Mouse (Mus musculus): Measurements from ENCODE around the gene Dip2b.

Gene Dip2b

DNA sequence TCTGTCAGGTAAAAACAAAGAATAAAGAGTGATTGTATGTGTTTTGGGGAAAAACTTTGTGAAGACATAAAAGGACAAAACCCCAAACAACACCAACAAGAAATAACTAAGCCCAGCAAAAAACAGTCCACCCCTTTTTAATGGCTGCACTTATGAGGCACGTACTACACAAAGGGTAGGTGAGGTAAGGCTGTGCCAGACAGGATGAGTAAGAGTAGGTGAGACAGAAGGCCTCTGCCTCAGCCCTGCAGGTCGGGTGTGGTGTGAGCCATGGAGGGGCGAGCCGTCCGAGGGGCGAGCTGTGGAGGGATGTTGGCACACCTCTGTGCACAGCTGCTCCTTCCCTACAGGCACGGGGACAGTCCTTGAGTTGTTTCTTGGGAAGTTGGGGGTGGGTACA lies 12.5 kb downstream of the Dip2b start:
- no peak for DNase-seq (ENCODE audit: low spot score)

DNA sequence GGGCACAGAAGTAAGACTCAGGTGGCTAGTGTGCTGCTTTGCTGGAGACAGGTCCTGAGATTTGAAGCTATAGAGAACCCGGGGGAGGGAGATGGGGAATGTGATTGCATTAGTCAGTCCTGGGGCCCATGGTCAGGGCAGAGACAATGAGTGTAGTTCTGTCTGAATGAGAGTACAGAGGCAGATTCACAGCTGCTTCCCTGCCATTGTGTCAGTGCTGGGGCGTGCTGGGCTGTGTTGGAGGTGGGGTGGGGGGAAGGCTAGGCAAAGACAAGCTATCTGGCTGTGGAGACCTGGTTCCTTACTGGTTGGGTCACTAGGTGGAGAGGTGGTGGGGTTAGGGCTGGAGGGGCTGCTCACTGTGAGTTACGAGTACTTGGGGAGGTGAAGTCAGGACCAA lies 14.3 kb downstream of the Dip2b start:
- no peak for DNase-seq (ENCODE audit: low spot score)

DNA sequence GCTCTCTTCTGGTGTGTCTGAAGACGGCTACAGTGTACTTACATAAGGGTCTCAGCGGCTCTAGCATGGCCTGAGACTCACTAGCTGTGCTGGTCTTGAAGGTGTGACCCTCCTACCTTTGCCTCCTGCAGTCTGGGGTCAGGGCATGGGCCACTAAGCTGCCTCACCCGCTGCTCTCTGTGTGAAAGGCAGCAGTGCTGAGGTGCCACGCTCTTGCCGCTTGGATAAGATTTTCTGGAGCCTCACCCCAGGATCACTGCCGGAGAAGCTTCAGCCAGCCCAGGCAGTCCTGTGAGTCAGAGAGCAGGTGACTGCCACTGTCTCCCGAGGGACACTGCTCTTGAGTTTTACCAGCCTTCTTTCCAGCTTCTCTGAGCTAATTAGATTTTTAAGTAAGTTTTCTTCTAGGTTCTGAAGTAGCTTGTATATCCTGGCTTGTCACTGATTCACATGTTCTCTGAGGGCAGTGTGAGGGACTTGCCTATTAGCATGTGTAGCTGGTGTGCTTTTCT lies 18.0 kb downstream of the Dip2b start:
- no peak for DNase-seq (ENCODE audit: low spot score)

DNA sequence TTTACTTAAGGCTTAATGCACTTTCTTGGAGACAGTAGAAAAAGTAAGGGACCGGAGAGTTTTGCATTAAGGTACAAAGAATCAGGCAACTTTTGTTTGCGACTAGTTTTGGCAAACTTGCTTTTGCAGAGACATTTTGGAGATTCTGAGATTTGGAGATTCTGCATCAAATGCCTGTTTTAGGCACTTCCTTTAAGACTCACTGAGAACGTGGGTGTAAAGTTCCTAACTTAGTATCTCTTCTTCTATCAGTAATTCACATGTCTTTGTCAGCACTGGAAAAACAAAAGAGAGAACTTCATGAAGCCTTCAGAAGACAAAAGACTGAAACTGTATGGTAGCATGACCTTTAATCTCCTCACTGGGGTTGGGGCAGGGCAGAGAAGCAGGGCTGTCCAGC lies 19.2 kb downstream of the Dip2b start:
- no peak for DNase-seq (ENCODE audit: low spot score)

DNA sequence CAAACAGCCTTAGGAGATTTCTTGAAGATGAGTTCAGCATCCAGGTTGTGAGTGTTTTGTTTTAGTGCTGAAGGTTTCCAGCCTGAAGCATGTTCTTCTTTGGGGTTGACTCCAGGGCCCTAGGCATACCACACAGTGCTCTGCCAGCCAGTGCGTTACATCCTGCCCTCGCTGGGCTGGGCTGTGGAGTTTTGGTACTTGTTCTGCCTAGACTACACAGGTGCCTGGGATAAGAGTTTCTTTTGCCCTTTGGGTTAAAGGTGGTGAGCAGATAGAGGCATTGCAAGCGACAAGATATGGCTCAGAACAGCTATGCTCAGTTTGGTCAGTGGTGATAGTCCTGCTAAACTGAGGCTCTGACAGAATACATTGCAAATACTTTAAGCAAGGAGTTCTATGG lies 19.7 kb downstream of the Dip2b start:
- no peak for DNase-seq (ENCODE audit: low spot score)

DNA sequence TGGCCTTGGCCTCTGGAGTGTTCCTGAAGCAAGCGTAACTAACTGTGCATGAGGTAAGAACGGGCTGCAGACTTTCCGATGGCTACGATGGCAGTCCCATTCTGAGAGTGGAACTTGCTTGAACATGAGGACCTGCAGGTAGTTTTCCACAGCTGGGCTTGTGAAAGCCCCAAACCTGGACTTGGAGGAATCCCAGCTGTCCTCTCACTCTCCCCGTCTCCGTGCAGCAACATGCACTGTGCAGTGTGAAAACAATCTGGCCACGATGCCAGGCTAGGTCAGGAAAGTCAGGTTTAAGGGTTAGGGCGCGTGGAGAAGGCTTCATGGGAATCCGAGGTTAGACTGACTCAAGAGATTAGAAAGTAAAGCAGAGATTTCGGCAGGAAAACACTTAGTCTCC lies 20.4 kb downstream of the Dip2b start:
- DNase-seq (ENCODE audit: low spot score), result no peak

DNA sequence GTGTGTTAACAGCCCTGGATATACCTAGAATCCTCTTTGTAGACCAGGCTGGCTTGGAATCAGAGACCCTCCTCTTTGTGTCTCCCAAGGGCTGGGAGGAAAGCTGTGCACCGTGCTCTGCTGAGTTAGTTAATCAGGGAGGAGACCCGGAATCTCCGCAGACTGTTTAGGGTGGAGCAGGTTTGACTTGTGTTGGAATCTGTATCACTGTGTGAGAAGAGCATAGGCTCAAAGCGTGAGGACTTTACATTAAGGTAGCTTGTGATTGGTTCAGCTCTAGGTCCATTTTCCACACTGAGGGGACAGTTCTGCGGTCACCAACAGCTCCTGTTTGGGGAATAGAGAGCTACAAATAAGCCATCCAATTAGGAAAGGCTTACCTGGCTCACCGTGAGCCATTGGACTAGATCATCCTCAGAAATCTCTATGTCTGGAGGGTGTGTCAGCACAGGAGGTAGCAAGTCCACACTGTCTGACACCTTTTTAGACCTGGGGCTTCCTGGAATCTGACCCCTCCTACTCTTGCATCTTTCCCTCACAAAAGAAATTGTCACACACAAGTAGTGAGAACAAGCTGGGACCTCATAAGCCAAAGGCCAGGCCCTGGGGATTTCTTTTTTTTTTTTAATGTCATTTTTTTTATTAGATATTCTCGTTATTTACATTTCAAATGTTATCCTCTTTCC lies 21.3 kb downstream of the Dip2b start:
- no peak for DNase-seq (ENCODE audit: low spot score)

DNA sequence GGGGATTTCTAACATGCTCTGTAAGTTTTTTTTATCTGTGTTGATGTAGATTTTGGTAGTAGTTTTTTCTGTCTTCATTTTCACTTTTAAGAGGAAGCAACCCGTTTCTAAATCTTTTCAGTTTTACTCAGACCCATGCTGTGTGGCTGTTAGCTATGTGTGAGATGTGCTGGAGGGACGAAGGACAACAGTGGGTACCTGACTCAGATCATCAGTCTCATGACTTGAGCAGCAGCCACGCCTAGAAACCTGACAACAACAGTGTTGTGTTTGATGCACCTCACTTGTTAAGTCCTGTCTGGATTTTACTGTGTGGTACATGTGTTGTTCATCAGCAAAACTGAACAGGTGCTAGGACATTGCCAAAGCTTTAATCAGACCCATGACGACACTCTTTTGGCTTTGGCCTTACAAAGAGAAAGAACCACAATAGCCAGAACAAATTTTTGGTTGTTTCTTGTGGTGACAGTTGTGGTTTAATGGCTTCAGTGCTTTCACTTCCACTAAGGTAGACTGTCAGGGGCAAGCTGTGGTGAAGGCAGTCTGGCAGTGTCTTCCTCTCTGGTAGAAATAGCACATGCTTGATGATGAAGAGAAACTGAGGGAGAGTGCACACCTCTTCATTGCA lies 22.2 kb downstream of the Dip2b start:
- DNase-seq (ENCODE audit: low spot score), result no peak

DNA sequence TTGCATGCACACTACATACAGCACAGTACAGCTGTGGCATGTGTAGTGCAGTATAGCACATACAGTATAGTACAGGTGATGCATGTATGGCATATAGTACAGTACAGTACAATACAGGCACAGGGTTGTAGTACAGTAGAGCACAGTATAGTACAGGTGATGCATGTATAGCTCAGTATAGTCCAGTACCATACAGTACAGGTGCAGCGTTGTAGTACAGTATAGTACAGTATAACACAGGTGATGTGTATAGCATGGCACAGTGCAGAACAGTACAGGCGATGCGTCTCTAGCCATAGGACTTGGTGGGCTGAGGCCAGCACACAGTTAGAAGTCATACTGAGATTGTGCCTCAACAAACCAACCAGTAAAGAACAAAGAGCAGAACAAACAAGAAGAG lies 22.9 kb downstream of the Dip2b start:
- DNase-seq (ENCODE audit: low spot score), result no peak

DNA sequence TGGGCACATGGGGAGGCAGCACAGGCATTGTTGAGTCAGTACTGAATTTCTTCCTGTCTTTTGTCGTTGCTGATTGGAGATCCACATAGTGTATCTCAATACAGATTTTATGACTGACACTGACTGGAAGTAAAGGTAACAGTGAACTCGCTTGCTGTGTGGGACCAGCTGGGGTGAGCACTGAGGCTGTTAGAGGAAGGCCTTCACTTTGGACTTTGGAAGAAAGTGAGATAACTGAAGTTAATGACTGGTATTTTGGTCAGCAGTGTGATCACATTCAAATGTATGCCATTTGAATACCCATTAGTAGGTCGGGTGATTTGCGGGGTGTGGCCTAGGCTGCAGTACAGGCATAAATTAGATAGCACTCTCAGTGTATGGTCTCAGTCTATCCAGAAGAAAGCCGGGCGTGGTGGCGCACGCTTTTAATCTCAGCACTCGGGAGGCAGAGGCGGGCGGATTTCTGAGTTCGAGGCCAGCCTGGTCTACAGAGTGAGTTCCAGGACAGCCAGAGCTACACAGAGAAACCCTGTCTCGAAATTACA lies 24.8 kb downstream of the Dip2b start:
- DNase-seq (ENCODE audit: low spot score), result no peak

DNA sequence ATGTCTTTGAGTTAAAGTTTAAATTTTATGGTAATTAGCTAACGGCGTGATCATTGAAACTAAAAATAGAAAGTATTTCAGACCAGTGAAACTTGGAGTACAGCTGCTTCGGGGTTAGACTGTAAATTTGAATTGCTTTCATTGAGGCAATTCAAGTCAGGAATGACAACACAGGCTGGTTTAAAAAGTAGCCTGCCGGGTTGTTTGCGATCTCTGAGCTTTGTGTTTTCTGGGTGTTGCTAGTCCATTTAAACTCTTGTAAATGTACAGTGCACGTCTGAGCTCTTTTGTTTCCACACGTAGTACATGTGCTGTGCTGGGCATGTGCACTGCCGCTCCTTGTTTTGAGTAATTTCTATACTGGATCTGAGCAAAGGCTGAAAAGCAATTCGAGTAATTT lies 28.2 kb downstream of the Dip2b start:
- no peak for DNase-seq (ENCODE audit: low spot score)

DNA sequence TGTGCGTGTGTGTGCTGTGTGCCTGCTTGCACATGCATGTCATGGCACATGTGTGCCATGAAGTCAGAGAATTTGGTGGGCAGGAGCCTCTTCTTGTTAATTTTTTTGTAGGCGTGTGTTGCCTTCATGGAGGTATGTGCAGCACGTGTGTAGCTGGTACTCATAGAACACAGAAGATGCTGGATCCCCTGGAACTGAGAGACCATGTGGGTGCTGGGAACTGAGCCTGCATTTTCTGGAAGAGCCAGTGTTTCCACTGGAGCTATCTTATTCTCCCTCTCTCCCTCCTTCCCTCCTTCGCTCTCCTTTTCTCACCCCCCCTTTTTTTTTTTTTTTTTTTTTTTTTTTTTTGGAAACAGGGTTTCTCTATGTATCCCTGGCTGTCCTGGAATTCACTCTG lies 30.6 kb downstream of the Dip2b start:
- DNase-seq (ENCODE audit: low spot score), result no peak

DNA sequence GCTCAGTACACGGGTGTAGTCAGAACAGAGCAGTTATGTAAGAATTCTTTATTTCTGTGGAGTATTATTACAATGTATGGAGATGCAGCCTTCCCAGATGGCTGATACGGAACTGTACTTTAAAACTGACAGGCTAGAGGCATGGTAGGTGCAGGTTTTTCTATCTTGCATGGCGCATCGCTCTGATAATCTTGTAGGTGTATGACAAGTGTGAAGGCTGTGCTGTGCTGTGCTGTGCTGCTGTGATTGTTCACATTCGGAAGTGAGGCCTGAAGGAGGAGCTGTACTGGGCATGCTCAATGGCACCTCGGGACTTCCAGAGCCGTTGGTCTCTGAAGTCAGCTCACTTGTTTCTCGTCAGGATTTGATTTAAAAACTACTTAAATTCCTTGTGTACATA lies 31.6 kb downstream of the Dip2b start:
- DNase-seq (ENCODE audit: low spot score), result no peak

DNA sequence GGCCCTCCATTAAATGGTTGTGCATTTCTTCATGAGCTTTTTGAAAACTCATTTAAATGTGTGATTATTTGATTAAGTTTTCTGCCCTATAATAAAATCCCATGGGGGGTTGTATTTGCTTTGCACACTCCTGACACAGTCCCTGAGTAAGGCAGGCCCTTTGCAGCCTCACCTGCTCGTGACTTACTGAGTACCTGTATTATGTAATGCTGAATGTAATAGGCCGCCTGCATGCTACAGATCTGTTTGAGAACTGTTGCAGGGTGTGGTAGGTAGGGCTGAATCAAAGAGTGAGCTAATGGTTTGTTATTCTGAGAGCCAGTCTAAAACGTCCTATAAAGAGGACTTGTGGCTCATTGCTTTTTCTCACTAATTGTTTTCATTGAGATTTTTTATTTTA lies 33.4 kb downstream of the Dip2b start:
- DNase-seq (ENCODE audit: low spot score), result peak; percentile 69

DNA sequence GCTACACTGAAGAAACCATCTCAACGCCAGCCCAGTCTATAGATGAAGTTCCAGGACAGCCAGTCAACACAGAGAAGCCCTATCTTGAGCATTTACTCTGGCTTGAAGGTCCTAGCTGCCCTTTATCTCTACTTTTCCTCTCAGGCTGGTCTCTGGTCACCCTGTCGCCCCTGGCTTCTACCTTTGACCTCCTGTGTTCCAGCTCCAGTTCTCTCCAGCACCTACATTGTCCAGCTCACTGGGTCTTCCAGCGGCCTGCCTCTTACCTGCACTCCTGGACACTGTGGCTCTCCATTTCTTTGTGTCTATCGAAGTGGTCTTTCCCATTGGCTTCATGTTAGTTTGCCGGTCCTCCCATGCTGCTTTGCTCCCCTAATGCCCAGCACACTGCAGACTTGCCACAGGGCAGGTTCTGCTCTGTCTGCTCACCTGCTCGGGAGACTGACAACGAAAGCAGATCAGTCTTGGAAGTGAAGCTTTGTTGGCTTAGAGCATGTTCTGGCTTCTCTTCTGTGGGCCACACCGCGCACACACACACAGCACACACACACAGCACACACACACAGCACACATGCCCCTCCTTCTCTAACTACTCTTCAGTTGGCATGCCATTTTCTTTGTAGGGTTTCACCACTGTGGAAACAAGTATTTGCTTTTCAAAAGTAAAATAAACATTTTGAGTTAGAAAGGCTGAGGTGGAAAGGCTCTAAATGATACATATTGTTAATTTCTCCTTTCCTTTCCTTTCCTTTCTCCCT lies 35.4 kb downstream of the Dip2b start:
- DNase-seq (ENCODE audit: low spot score), result no peak

DNA sequence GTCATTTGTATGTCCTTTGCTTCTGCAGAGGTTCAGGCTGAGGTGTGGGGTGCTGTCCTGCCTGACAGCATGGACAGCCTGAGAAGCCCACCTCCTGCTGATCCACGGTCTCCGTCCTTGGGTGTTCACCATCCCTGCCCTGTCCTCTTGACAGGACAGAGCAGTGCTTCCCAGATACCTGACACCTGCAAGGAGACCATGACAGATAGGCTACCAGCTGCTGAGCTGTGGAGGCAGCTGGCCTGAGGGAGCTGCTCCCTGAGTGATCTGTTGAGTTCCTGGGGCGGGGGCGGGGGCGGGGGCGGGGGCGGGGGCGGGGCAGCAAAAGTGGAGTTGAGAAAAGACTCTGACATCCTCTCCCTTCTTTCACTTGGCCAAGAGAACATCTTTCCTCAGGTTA lies 36.3 kb downstream of the Dip2b start:
- no peak for DNase-seq (ENCODE audit: low spot score)

DNA sequence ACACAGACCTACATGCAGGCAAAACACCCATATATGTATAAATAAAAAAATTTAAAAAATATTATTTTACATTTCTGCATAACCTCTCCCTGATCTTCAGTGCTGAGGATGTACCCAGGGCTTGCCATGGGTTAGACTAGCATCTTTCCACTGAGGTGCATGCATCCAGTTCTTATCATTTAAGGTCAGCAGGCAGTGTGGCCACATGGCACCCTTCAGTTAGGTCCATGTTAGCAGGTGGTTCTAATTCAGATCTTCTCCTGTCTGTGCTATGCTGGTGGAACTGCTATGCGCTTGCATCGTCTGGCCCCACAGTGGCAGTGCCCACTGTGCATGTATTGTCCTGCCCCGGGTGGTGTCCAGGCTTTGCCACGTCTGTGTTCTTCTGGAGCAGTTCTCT lies 37.9 kb downstream of the Dip2b start:
- DNase-seq (ENCODE audit: low spot score), result no peak

DNA sequence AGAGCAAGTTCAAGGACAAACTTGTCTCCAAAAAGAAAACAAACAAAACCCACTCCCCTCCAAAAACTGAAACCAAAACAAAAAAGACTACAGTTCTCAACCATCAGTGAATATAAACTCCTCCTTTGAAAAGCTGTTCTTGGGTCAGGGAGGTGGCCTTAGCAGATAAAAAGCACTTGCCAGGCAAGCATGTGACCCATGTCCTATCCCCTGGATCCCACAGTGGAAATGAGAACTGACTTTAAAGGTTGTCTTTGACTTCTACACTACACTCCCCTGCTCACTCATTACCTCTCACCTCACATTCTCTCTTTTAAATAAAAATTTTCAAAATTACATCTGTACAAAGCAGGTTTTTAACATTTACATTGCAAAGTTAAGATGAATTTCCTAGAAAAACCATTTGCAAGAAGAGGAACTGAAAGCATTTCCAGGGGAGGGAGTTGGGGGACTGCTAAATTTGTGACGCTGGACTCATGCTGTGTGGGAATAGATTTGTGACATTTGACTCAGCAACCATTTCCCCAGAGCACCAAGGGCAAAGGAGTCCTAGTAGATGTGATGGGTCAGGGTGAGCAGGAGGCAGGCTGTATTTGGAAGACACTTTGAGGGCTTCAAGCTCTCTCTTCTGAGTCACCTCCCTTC lies 42.5 kb downstream of the Dip2b start:
- no peak for DNase-seq (ENCODE audit: low spot score)

DNA sequence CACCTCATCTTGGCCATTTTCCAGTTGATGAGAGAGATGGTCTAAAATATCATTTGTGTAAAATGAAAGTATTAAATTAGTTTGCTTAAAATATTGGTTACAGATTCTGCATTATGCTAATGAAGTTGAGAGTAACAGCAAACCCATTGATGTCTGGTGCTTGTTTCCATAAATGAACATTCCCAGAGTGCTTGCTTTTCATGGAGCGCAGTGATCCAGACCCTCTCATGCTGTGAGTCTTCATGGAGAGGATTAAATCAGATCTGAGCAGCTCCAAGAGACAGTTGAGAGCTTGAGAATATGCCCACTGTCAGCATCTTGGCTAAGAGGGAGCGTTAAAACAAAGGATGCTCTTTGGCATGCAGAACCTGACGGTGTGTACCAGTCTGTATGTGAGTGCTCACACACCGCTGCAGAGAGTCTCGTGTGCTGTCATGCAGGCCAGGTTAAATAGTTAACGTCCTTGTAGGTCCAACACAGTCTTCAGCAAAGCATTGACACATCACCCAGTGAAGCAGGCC lies 43.1 kb downstream of the Dip2b start:
- no peak for DNase-seq (ENCODE audit: low spot score)

DNA sequence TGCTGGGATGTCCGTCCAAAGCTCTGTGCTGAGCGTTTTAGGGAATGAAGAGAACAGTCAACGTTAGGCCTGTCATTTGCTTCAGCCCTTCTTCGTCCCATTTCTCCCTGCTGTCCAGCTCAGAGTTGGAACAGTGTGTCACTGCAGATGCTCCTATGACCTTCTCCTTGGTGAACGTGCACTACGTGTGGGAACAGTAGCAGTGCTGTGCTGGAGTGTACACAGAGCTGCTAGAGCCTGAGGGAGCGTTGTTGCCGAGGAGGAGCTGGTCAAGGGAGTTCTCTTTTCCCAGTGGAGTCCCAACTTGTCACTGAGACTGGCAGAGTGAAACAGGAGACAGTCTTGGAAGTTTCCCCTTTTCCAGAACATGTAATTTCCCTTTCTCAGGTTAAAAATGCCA lies 43.6 kb downstream of the Dip2b start:
- no peak for DNase-seq (ENCODE audit: low spot score)

DNA sequence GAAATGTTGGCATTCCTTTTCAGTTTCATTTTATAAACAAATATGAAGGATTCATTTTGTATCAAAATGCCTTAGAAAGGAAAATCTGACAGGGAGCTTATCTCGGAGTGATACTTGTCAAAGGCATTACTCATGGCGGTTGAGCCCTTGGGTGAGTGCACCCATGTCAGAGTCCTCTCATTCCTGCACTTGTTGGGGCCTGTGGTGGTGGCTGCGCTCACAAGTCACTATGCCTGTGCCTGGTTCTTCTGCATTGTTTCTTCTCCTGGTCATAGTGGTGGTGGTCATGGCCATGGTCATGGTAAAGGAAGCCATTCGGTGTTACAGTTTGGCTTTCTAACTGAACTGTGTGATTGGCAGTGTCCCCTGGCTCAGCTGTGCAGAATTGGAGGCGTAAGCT lies 44.3 kb downstream of the Dip2b start:
- DNase-seq (ENCODE audit: low spot score), result no peak

DNA sequence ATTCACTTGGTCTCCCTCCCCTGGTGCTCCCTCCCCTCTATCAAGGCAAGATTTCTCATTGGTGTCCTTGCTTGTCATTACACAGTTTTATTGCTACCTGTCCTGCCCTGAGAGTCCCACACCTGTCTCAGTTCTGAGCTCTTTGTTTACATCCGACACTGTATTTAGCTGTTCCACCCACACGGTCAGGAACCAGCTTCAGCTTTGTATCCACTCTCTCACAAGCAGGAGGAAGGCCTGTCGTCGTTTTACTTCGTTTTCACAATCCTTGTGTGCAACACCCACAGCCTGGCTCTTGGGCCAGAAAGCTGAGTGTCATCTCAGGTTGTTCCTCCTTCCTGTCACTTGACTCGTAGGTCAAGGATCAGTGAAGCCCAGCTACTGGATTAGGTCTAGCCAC lies 45.4 kb downstream of the Dip2b start:
- peak; percentile 42 for DNase-seq (ENCODE audit: low spot score)

Data from lung, postnatal 25 days (tissue).